8 mouse cellular contexts compared by ENCODE assay signal in the genomic region with DNA sequence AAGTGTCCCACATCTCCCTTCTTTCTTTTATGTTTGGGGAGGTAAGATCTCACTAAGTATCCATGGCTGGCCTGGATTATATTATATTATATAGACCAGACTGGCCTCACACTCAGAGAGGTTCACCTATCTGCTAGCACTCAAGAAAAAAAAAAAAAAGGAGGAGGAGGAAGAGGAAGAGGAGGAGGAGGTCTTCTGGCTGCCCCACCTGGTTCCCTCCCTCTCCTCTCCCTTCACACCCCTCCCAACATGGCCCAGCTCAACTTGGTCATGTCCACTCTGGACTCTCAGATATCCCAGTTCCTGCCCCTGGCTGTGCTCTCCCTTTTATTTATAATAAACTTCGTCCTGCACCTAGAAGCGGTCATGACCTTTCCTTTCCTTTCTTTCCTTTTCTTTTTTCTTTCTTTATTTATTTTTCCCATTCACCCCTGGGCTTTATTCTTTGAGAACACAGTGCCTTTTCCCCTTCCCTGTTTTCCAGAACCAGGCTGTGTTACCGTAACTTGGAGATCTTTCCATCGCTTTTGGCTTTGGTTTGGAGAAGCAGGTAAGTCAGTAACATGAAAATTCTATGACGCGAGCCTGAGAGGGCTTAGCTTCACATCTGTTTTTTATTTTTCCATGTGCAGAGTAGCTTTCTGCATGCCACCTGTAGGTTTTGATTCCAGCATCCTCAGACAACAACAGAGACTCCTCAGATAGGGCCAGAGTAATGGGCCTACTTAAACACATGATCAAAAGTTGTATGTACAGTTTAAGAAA. TPM values are rescaled to one million over a fixed set of nuclear protein-coding genes. Genes with fewer than 3 reads are reported as not detected.
DNase-seq lines count a peak whose midpoint lies in the region; ATAC-seq and TF ChIP-seq lines count a peak whose summit lies in the region.

Gene Itga6 (plus strand): TSS at position 7 of the 765 bp plus-strand sequence.

- H3K27ac ChIP-seq in neural tube, embryonic 11.5 days (ENCODE audit: low read depth, low read length) = no peak within 1 kb of the TSS
- no peak within 1 kb of the TSS; the same call in 1 of the 2 replicates for H3K27ac ChIP-seq in embryonic facial prominence, embryonic 14.5 days (replicated peaks; ENCODE audit: low read depth, low read length)
- H3K27ac ChIP-seq in limb, embryonic 10.5 days = peak within 1 kb of the TSS; percentile 69
- no peak within 1 kb of the TSS for H3K27ac ChIP-seq in small intestine, adult 2 months (ENCODE audit: insufficient read depth, low read depth, low read length)

- no peak within 1 kb of the TSS for H3K4me3 ChIP-seq in neural tube, embryonic 11.5 days (ENCODE audit: low read depth, low read length)
- no peak within 1 kb of the TSS for H3K4me3 ChIP-seq in embryonic facial prominence, embryonic 14.5 days (ENCODE audit: low read depth, low read length)
- no peak within 1 kb of the TSS for H3K4me3 ChIP-seq in limb, embryonic 10.5 days
- H3K4me3 ChIP-seq in small intestine, adult 2 months (ENCODE audit: low read depth, low read length) = no peak within 1 kb of the TSS

- H3K4me1 ChIP-seq in neural tube, embryonic 11.5 days (ENCODE audit: control insufficient read depth, insufficient read depth, low read length) = peaks cover 12% of the 10 kb centered on the region
- H3K4me1 ChIP-seq in embryonic facial prominence, embryonic 14.5 days (ENCODE audit: control insufficient read depth, insufficient read depth, low read length) = peaks cover 8% of the 10 kb centered on the region
- H3K4me1 ChIP-seq in limb, embryonic 10.5 days = peaks cover 50% of the 10 kb centered on the region
- peaks cover 4% of the 10 kb centered on the region; the same call in 1 of the 2 replicates for H3K4me1 ChIP-seq in small intestine, adult 2 months (ENCODE audit: control insufficient read depth, insufficient read depth, insufficient read length, low read length)

- no peak for TF ChIP-seq POLR2A in small intestine, adult 2 months (IDR thresholded peaks at IDR 0.05; ENCODE audit: low read depth, low read length)

- no peaks in the 10 kb centered on the region for H3K36me3 ChIP-seq in neural tube, embryonic 11.5 days (ENCODE audit: control insufficient read depth, insufficient read depth, low read length)
- no peaks in the 10 kb centered on the region for H3K36me3 ChIP-seq in embryonic facial prominence, embryonic 14.5 days (ENCODE audit: control insufficient read depth, insufficient read depth, low read length)
- H3K36me3 ChIP-seq in limb, embryonic 10.5 days = no peaks in the 10 kb centered on the region
- H3K36me3 ChIP-seq in small intestine, adult 2 months (ENCODE audit: control insufficient read depth, insufficient read depth, low read length) = no peaks in the 10 kb centered on the region

- H3K4me2 ChIP-seq in neural tube, embryonic 11.5 days (ENCODE audit: low read depth) = no peak within 1 kb of the TSS
- H3K4me2 ChIP-seq in embryonic facial prominence, embryonic 14.5 days (ENCODE audit: low read depth, low read length) = no peak within 1 kb of the TSS

- 56% methylated on average over 6 of the region's 6 CpGs for whole genome bisulfite sequencing in neural tube, embryonic 11.5 days
- 39% methylated on average over 6 of the region's 6 CpGs for WGBS in embryonic facial prominence, embryonic 14.5 days
- 45% methylated on average over 6 of the region's 6 CpGs for WGBS in limb, embryonic 10.5 days
- WGBS in small intestine, adult 2 months = 91% methylated on average over 6 of the region's 6 CpGs

- H3K27me3 ChIP-seq in neural tube, embryonic 11.5 days (ENCODE audit: control insufficient read depth, insufficient read depth, low read length) = no peaks in the 10 kb centered on the region
- H3K27me3 ChIP-seq in embryonic facial prominence, embryonic 14.5 days (replicated peaks; ENCODE audit: control insufficient read depth, insufficient read depth, low read length) = no peaks in the 10 kb centered on the region
- H3K27me3 ChIP-seq in limb, embryonic 10.5 days (ENCODE audit: low read depth, poor library complexity, severe bottlenecking) = no peaks in the 10 kb centered on the region
- no peaks in the 10 kb centered on the region for H3K27me3 ChIP-seq in small intestine, adult 2 months (ENCODE audit: control insufficient read depth, insufficient read depth, low read length)

- H3K9me3 ChIP-seq in neural tube, embryonic 11.5 days (ENCODE audit: control insufficient read depth, low read length) = no peaks in the 10 kb centered on the region
- no peaks in the 10 kb centered on the region for H3K9me3 ChIP-seq in embryonic facial prominence, embryonic 14.5 days (ENCODE audit: control insufficient read depth, low read length)
- no peaks in the 10 kb centered on the region for H3K9me3 ChIP-seq in limb, embryonic 10.5 days (replicated peaks)

- intact Hi-C loops in heart, postnatal 10 days (cut with DNase I) = no loop called here

- no peak for ATAC-seq in neural tube, embryonic 11.5 days (ENCODE audit: insufficient read depth, low FRiP score, low TSS enrichment)
- ATAC-seq in embryonic facial prominence, embryonic 14.5 days (ENCODE audit: low read depth) = no peak

- no peak for DNase-seq in neural tube, embryonic 11.5 days (ENCODE audit: low spot score)
- DNase-seq in neural tube, embryonic 10.5 days (ENCODE audit: extremely low spot score, low spot score) = no peak
- DNase-seq in embryonic facial prominence, embryonic 14.5 days (ENCODE audit: low spot score) = no peak
- DNase-seq in heart, postnatal 10 days = no peak
- DNase-seq in limb, embryonic 10.5 days (ENCODE audit: low spot score) = no peak
- DNase-seq in Muller cell, postnatal 12 days (ENCODE audit: inconsistent ontology term) = no peak
- no peak for DNase-seq in c-Kit-positive CD71-positive TER-119-positive erythroid progenitor cells, embryonic 14.5 days (ENCODE audit: low spot score)

- no peak for TF ChIP-seq CTCF in small intestine, adult 2 months (IDR thresholded peaks at IDR 0.05; ENCODE audit: extremely low read depth, insufficient read length, insufficient replicate concordance, low read depth, low read length)

- H3K9ac ChIP-seq in neural tube, embryonic 11.5 days (ENCODE audit: low read length) = peak within 1 kb of the TSS; percentile 18; the same call in 1 of the 2 replicates
- no peak within 1 kb of the TSS for H3K9ac ChIP-seq in embryonic facial prominence, embryonic 14.5 days (ENCODE audit: low read depth, low read length)

RNA-seq across cellular contexts. Expression of gene Itga6, which starts in this region (rescaled TPM):
- polyA plus RNA-seq in neural tube, embryonic 11.5 days (2014; fragmentation: Nextera tagmentation; extraction: Ambion mirVana) = 35.2 and 39.9 TPM in 2 replicates
- polyA plus RNA-seq in embryonic facial prominence, embryonic 14.5 days (2014; fragmentation: Nextera tagmentation; extraction: Ambion mirVana) = 64.5 and 70.4 TPM in 2 replicates
- total RNA-seq in heart, postnatal 10 days (2021) = 10 to 100 TPM; 95.3 to 98.2 TPM
- polyA plus RNA-seq in limb, embryonic 10.5 days (2016; fragmentation: Nextera tagmentation; extraction: Ambion mirVana) = 19.1 and 22.3 TPM in 2 replicates
- polyA plus RNA-seq in small intestine, adult 2 months (2012; rRNA removed) = 23.5 and 49.8 TPM in 2 replicates
